Mouse (Mus musculus): ENCODE measurements around the gene Gm14327. TPM values are rescaled to one million over a fixed set of nuclear protein-coding genes. Genes with fewer than 3 reads are reported as not detected.
"Not testable (repeated sequence)": the region's sequence is repeated elsewhere in the genome, so short reads cannot be mapped to it uniquely, and the experiment has no call there.

Gm14327 gene
- 4.5 and 6.1 TPM in 2 replicates for polyA plus RNA-seq (2014; fragmentation: Nextera tagmentation; extraction: Ambion mirVana)

GRCm38 (mm10) chr2:177897046-177897578 lies at the start of gene Gm14327:
Gene Gm14327, plus strand, starts transcription at chr2:177897096.
- not testable (repeated sequence) for H3K27ac ChIP-seq (ENCODE audit: low read length); H3K9ac ChIP-seq (replicated peaks; ENCODE audit: low read depth, low read length); ATAC-seq (ENCODE audit: insufficient number of reproducible peaks, insufficient read depth, low FRiP score, low read depth); H3K36me3 ChIP-seq (ENCODE audit: control insufficient read depth, insufficient read depth, low read length); H3K27me3 ChIP-seq (ENCODE audit: control insufficient read depth, insufficient read depth, low read length); H3K4me1 ChIP-seq (ENCODE audit: control insufficient read depth, insufficient read depth, low read length); H3K9me3 ChIP-seq (ENCODE audit: control insufficient read depth, low read depth, low read length); H3K4me2 ChIP-seq (replicated peaks; ENCODE audit: low read depth, low read length); H3K4me3 ChIP-seq (ENCODE audit: low read depth, low read length)
- 32% methylated on average over 9 of the region's 13 CpGs for WGBS

GRCm38 (mm10) chr2:177862254-177862653 lies 34.6 kb upstream of the Gm14327 start:
- not testable (repeated sequence) for H3K9me3 ChIP-seq (ENCODE audit: control insufficient read depth, low read depth, low read length); H3K4me1 ChIP-seq (ENCODE audit: control insufficient read depth, insufficient read depth, low read length)
- 76% methylated on average over 2 of the region's 2 CpGs for WGBS

GRCm38 (mm10) chr2:177887743-177888142 lies 9.2 kb upstream of the Gm14327 start:
- H3K9me3 ChIP-seq (ENCODE audit: control insufficient read depth, low read depth, low read length); ATAC-seq (ENCODE audit: insufficient number of reproducible peaks, insufficient read depth, low FRiP score, low read depth): not testable (repeated sequence)
- whole genome bisulfite sequencing: 91% methylated on average over 13 of the region's 14 CpGs

More at GRCm38 (mm10) chr2:177862254-177862653, 34.6 kb upstream of the Gm14327 start:
- not testable (repeated sequence) for H3K27me3 ChIP-seq (ENCODE audit: control insufficient read depth, insufficient read depth, low read length); H3K27ac ChIP-seq (ENCODE audit: low read length); ATAC-seq (ENCODE audit: insufficient number of reproducible peaks, insufficient read depth, low FRiP score, low read depth); H3K4me2 ChIP-seq (replicated peaks; ENCODE audit: low read depth, low read length); H3K9ac ChIP-seq (replicated peaks; ENCODE audit: low read depth, low read length); H3K4me3 ChIP-seq (ENCODE audit: low read depth, low read length); H3K36me3 ChIP-seq (ENCODE audit: control insufficient read depth, insufficient read depth, low read length)

GRCm38 (mm10) chr2:177898171-177898570 lies 1.3 kb downstream of the Gm14327 start:
- H3K27ac ChIP-seq (ENCODE audit: low read length); H3K4me1 ChIP-seq (ENCODE audit: control insufficient read depth, insufficient read depth, low read length); H3K9me3 ChIP-seq (ENCODE audit: control insufficient read depth, low read depth, low read length); H3K27me3 ChIP-seq (ENCODE audit: control insufficient read depth, insufficient read depth, low read length); H3K9ac ChIP-seq (replicated peaks; ENCODE audit: low read depth, low read length); ATAC-seq (ENCODE audit: insufficient number of reproducible peaks, insufficient read depth, low FRiP score, low read depth); H3K36me3 ChIP-seq (ENCODE audit: control insufficient read depth, insufficient read depth, low read length); H3K4me2 ChIP-seq (replicated peaks; ENCODE audit: low read depth, low read length); H3K4me3 ChIP-seq (ENCODE audit: low read depth, low read length): not testable (repeated sequence)
- WGBS: 76% methylated on average over 2 of the region's 3 CpGs

More at GRCm38 (mm10) chr2:177887743-177888142, 9.2 kb upstream of the Gm14327 start:
- not testable (repeated sequence) for H3K4me2 ChIP-seq (replicated peaks; ENCODE audit: low read depth, low read length); H3K9ac ChIP-seq (replicated peaks; ENCODE audit: low read depth, low read length); H3K27me3 ChIP-seq (ENCODE audit: control insufficient read depth, insufficient read depth, low read length); H3K36me3 ChIP-seq (ENCODE audit: control insufficient read depth, insufficient read depth, low read length); H3K4me1 ChIP-seq (ENCODE audit: control insufficient read depth, insufficient read depth, low read length); H3K4me3 ChIP-seq (ENCODE audit: low read depth, low read length); H3K27ac ChIP-seq (ENCODE audit: low read length)

- ATAC-seq (ENCODE audit: insufficient number of reproducible peaks, insufficient read depth, low FRiP score, low read depth); H3K36me3 ChIP-seq (ENCODE audit: control insufficient read depth, insufficient read depth, low read length); H3K4me3 ChIP-seq (ENCODE audit: low read depth, low read length); H3K27ac ChIP-seq (ENCODE audit: low read length); H3K27me3 ChIP-seq (ENCODE audit: control insufficient read depth, insufficient read depth, low read length); H3K9ac ChIP-seq (replicated peaks; ENCODE audit: low read depth, low read length); H3K9me3 ChIP-seq (ENCODE audit: control insufficient read depth, low read depth, low read length); H3K4me1 ChIP-seq (ENCODE audit: control insufficient read depth, insufficient read depth, low read length); H3K4me2 ChIP-seq (replicated peaks; ENCODE audit: low read depth, low read length): not testable (repeated sequence)
- no CpG with 5 or more reads among the region's 12 CpGs for WGBS
These were observed 6.4 kb downstream of the Gm14327 start for GRCm38 (mm10) chr2:177903276-177903675.

GRCm38 (mm10) chr2:177925563-177926103 lies 28.7 kb downstream of the Gm14327 start, which contains the start of gene Zfp972:
Gene Zfp972, minus strand, starts transcription at chr2:177925613.
- H3K36me3 ChIP-seq (ENCODE audit: control insufficient read depth, insufficient read depth, low read length); H3K4me2 ChIP-seq (replicated peaks; ENCODE audit: low read depth, low read length); H3K9me3 ChIP-seq (ENCODE audit: control insufficient read depth, low read depth, low read length); H3K9ac ChIP-seq (replicated peaks; ENCODE audit: low read depth, low read length); ATAC-seq (ENCODE audit: insufficient number of reproducible peaks, insufficient read depth, low FRiP score, low read depth); H3K4me1 ChIP-seq (ENCODE audit: control insufficient read depth, insufficient read depth, low read length); H3K27ac ChIP-seq (ENCODE audit: low read length); H3K27me3 ChIP-seq (ENCODE audit: control insufficient read depth, insufficient read depth, low read length); H3K4me3 ChIP-seq (ENCODE audit: low read depth, low read length): not testable (repeated sequence)
- WGBS: 48% methylated on average over 3 of the region's 5 CpGs

Other genes starting within 250 kb of the Gm14327 start
- gene Gm14322, start 137.8 kb upstream of the Gm14327 start, polyA plus RNA-seq (2014; fragmentation: Nextera tagmentation; extraction: Ambion mirVana): 10.1 and 12.0 TPM in 2 replicates
- gene Gm14325, start 56.8 kb upstream of the Gm14327 start, polyA plus RNA-seq (2014; fragmentation: Nextera tagmentation; extraction: Ambion mirVana): 42.6 and 43.9 TPM in 2 replicates
- 0.98 and 2.6 TPM in 2 replicates for gene Zfp972, start 28.5 kb downstream of the Gm14327 start, polyA plus RNA-seq (2014; fragmentation: Nextera tagmentation; extraction: Ambion mirVana)
- gene Gm14326, start 60.2 kb downstream of the Gm14327 start, polyA plus RNA-seq (2014; fragmentation: Nextera tagmentation; extraction: Ambion mirVana): 24.6 and 29.1 TPM in 2 replicates
- 18.4 and 18.7 TPM in 2 replicates for gene Zfp971, start 126.2 kb downstream of the Gm14327 start, polyA plus RNA-seq (2014; fragmentation: Nextera tagmentation; extraction: Ambion mirVana)
- 18.9 and 21.1 TPM in 2 replicates for gene Zfp931, start 181.4 kb downstream of the Gm14327 start, polyA plus RNA-seq (2014; fragmentation: Nextera tagmentation; extraction: Ambion mirVana)
- gene Phactr3, start 221.9 kb downstream of the Gm14327 start, polyA plus RNA-seq (2014; fragmentation: Nextera tagmentation; extraction: Ambion mirVana): 3.5 and 4.6 TPM in 2 replicates

Measured in stomach, embryonic 14.5 days (tissue).